Mouse (Mus musculus) G1E (cell line): ENCODE measurements around the gene Ccl28.

ENCODE experiments used
- CTCF ChIP-seq: IDR thresholded peaks from 2 replicates; pipeline ENCODE4 v1.5.1; 2012; ENCODE audit warnings: low read depth, low read length, inconsistent platforms, mixed read lengths
- GATA1 ChIP-seq: IDR thresholded peaks from 2 replicates; pipeline ENCODE4 v1.6.1; 2012; ENCODE audit warnings: borderline replicate concordance, low read length, inconsistent platforms, mixed read lengths
- TAL1 ChIP-seq: conservative IDR thresholded peaks from 2 replicates; pipeline ENCODE4 v1.6.1; 2012; ENCODE audit warnings: low read depth, low read length, inconsistent platforms, mixed read lengths

- no peak for TF ChIP-seq CTCF
- TF ChIP-seq GATA1 = no peak
- no peak for TF ChIP-seq TAL1
Measured at GRCm38 (mm10) chr13:119639302-119639701, 15.7 kb downstream of the Ccl28 start.
